Mouse (Mus musculus) liver, embryonic 15.5 days (tissue): ENCODE results near the gene Lcn4. TPM values are rescaled to one million over a fixed set of nuclear protein-coding genes. Genes with fewer than 3 reads are reported as not detected.

ENCODE experiments used
- polyA plus RNA-seq: library from polyadenylated mRNA; unstranded; fragments of >200 nt; fragmentation: Nextera tagmentation; extraction: Ambion mirVana; gene quantifications from 2 replicates; pipeline ENCODE4 v1.2.1, GENCODE M21; 2015

Lcn4 gene
- polyA plus RNA-seq, 1 experiment from 2014 or later, result not detected

Other genes with a start within 250 kb of the Lcn4 start
- 8.8 and 9.6 TPM in 2 replicates for gene Sec16a, start 226.1 kb downstream of the Lcn4 start, polyA plus RNA-seq
- 2.8 and 3.1 TPM in 2 replicates for gene Notch1, start 154.6 kb downstream of the Lcn4 start, polyA plus RNA-seq
- gene Egfl7, start 91.3 kb downstream of the Lcn4 start, polyA plus RNA-seq, result 55.1 and 64.6 TPM in 2 replicates
- not detected in 2 replicates for gene Gm20532, start 84.6 kb downstream of the Lcn4 start, polyA plus RNA-seq
- gene Agpat2, start 66.9 kb downstream of the Lcn4 start, polyA plus RNA-seq, result 55.6 and 63.7 TPM in 2 replicates
- 1.2 and 1.7 TPM in 2 replicates for gene Fam69b, start 42.8 kb downstream of the Lcn4 start, polyA plus RNA-seq
- not detected in 2 replicates for gene Abo, start 193.7 kb upstream of the Lcn4 start, polyA plus RNA-seq
- 9.9 and 10.8 TPM in 2 replicates for gene Surf6, start 231.6 kb upstream of the Lcn4 start, polyA plus RNA-seq
- gene Med22, start 239.4 kb upstream of the Lcn4 start, polyA plus RNA-seq, result 19.0 TPM in 2 replicates
- 341 and 352 TPM in 2 replicates for gene Rpl7a, start 239.5 kb upstream of the Lcn4 start, polyA plus RNA-seq
- 19.0 and 21.4 TPM in 2 replicates for gene Surf2, start 245.1 kb upstream of the Lcn4 start, polyA plus RNA-seq
- gene Surf1, start 245.2 kb upstream of the Lcn4 start, polyA plus RNA-seq, result 33.3 and 33.8 TPM in 2 replicates